ENCODE assay signal across 8 mouse cellular contexts in genomic region chr14:8355999-8356501, GRCm38 (mm10). TPM values are rescaled to one million over a fixed set of nuclear protein-coding genes. Genes with fewer than 3 reads are reported as not detected.
A peak's percentile ranks its signal among the peaks of the same experiment; 100 is the strongest.
DNase-seq lines count a peak whose midpoint lies in the region; ATAC-seq and TF ChIP-seq lines count a peak whose summit lies in the region.

No protein-coding gene starts in this region.

- TF ChIP-seq CTCF in bone marrow macrophage, adult 2 months (IDR thresholded peaks at IDR 0.05; ENCODE audit: low read depth, low read length) = peak; percentile 94
- peak; percentile 96 for TF ChIP-seq CTCF in lung, embryonic 14.5 days (IDR thresholded peaks at IDR 0.05; ENCODE audit: low read depth)

- no peaks in the 10 kb centered on the region for H3K27me3 ChIP-seq in hindbrain, embryonic 10.5 days (ENCODE audit: insufficient read depth, poor library complexity, severe bottlenecking)
- H3K27me3 ChIP-seq in lung, embryonic 14.5 days (ENCODE audit: insufficient read depth, low read length) = no peaks in the 10 kb centered on the region

- no peak overlapping the region for H3K9ac ChIP-seq in lung, embryonic 14.5 days

- no peak overlapping the region for H3K4me3 ChIP-seq in bone marrow macrophage, adult 2 months (ENCODE audit: insufficient read depth, low read length)
- H3K4me3 ChIP-seq in hindbrain, embryonic 10.5 days = no peak overlapping the region
- H3K4me3 ChIP-seq in lung, embryonic 14.5 days (ENCODE audit: low read depth, low read length) = no peak overlapping the region

- peak; percentile 51 for ATAC-seq in CD4-positive, CD25-positive, alpha-beta regulatory T cell, adult 4 months
- peak; percentile 56; the same call in 1 of the 2 replicates for ATAC-seq in erythroid progenitor cell, adult 5-6 weeks (replicated peaks; ENCODE audit: low FRiP score, poor library complexity, severe bottlenecking)
- ATAC-seq in lung, embryonic 14.5 days (ENCODE audit: insufficient read depth) = peak; percentile 79

- WGBS in hindbrain, embryonic 10.5 days = 44% methylated on average over 6 of the region's 6 CpGs
- WGBS in lung, embryonic 14.5 days = 26% methylated on average over 6 of the region's 6 CpGs

- no peaks in the 10 kb centered on the region for H3K9me3 ChIP-seq in hindbrain, embryonic 10.5 days
- no peaks in the 10 kb centered on the region for H3K9me3 ChIP-seq in lung, embryonic 14.5 days (ENCODE audit: low read depth, low read length)

- H3K4me1 ChIP-seq in bone marrow macrophage, adult 2 months (ENCODE audit: control insufficient read depth, insufficient read depth, low read length) = peaks cover 7% of the 10 kb centered on the region; the same call in 1 of the 2 replicates
- H3K4me1 ChIP-seq in hindbrain, embryonic 10.5 days (replicated peaks) = 0 out of 2 replicates have a peak, but pooled peaks cover 2% of the 10 kb centered on the region
- H3K4me1 ChIP-seq in lung, embryonic 14.5 days (ENCODE audit: insufficient read depth) = no peaks in the 10 kb centered on the region

- no peak for TF ChIP-seq POLR2A in bone marrow macrophage, adult 2 months (IDR thresholded peaks at IDR 0.05; ENCODE audit: borderline replicate concordance, low read depth, low read length)

- H3K36me3 ChIP-seq in hindbrain, embryonic 10.5 days = no peaks in the 10 kb centered on the region
- H3K36me3 ChIP-seq in lung, embryonic 14.5 days (ENCODE audit: insufficient read depth) = no peaks in the 10 kb centered on the region

- H3K4me2 ChIP-seq in lung, embryonic 14.5 days = no peak overlapping the region

- H3K27ac ChIP-seq in bone marrow macrophage, adult 2 months (ENCODE audit: insufficient read depth, low read depth, low read length) = no peak overlapping the region
- H3K27ac ChIP-seq in hindbrain, embryonic 10.5 days = no peak overlapping the region
- H3K27ac ChIP-seq in lung, embryonic 14.5 days (ENCODE audit: low read depth) = no peak overlapping the region

- peak; percentile 82 for DNase-seq in hindbrain, embryonic 10.5 days (ENCODE audit: low spot score)
- DNase-seq in layer of hippocampus, adult 8-10 months (ENCODE audit: low spot score in 2 of 2) = peak; percentile 66 to 81
- peak; percentile 90 for DNase-seq in lung, embryonic 14.5 days
- DNase-seq in ovary, postnatal 36 days (ENCODE audit: low spot score) = peak; percentile 57
- DNase-seq in thymus, postnatal 10 days (ENCODE audit: low spot score in 2 of 2) = peak; percentile 8 to 77

RNA-seq across cellular contexts. Expression of gene Oit1, which starts 22.5 kb away (rescaled TPM):
- not detected for polyA plus RNA-seq in CD4-positive, CD25-positive, alpha-beta regulatory T cell, adult 4 months (2017; shearing (Covaris generic))
- polyA plus RNA-seq in bone marrow macrophage, adult 2 months (2012; ENCODE audit: insufficient read depth, insufficient read length, missing spikeins) = not detected in 2 replicates
- total RNA-seq in erythroid progenitor cell, adult 5-6 weeks (2015; ENCODE audit: low replicate concordance) = not detected in 2 replicates
- not detected in 2 replicates for total RNA-seq in erythroid progenitor cell, adult 5-6 weeks (2017; ENCODE audit: low replicate concordance)
- 0.21 TPM in 1 of 2 replicates, not detected in the other for polyA plus RNA-seq in hindbrain, embryonic 10.5 days (2016; fragmentation: Nextera tagmentation; extraction: Ambion mirVana)
- total RNA-seq in layer of hippocampus, adult 8-10 months (2022) = not detected
- polyA plus RNA-seq in lung, embryonic 14.5 days (2014; fragmentation: Nextera tagmentation; extraction: Ambion mirVana) = 0.43 and 0.65 TPM in 2 replicates

RNA-seq across cellular contexts. Expression of gene Fam107a, which starts 38.2 kb away (rescaled TPM):
- not detected for polyA plus RNA-seq in CD4-positive, CD25-positive, alpha-beta regulatory T cell, adult 4 months (2017; shearing (Covaris generic))
- polyA plus RNA-seq in bone marrow macrophage, adult 2 months (2012; ENCODE audit: insufficient read depth, insufficient read length, missing spikeins) = not detected in 2 replicates
- total RNA-seq in erythroid progenitor cell, adult 5-6 weeks (2015; ENCODE audit: low replicate concordance) = not detected in 2 replicates
- not detected in 2 replicates for total RNA-seq in erythroid progenitor cell, adult 5-6 weeks (2017; ENCODE audit: low replicate concordance)
- polyA plus RNA-seq in hindbrain, embryonic 10.5 days (2016; fragmentation: Nextera tagmentation; extraction: Ambion mirVana) = 0.24 and 0.78 TPM in 2 replicates
- total RNA-seq in layer of hippocampus, adult 8-10 months (2022) = 100 to 1,000 TPM; 232 to 320 (median 258) TPM
- 0.38 and 0.58 TPM in 2 replicates for polyA plus RNA-seq in lung, embryonic 14.5 days (2014; fragmentation: Nextera tagmentation; extraction: Ambion mirVana)
